Mouse (Mus musculus): ENCODE measurements around the gene Kcnip3. TPM values are rescaled to one million over a fixed set of nuclear protein-coding genes. Genes with fewer than 3 reads are reported as not detected.

Kcnip3 gene
- total RNA-seq (2023) = not detected

GRCm38 (mm10) chr2:127522006-127522441, at the start of gene Kcnip3:
TSS of gene Kcnip3 (minus strand) at chr2:127522094.

DNA sequence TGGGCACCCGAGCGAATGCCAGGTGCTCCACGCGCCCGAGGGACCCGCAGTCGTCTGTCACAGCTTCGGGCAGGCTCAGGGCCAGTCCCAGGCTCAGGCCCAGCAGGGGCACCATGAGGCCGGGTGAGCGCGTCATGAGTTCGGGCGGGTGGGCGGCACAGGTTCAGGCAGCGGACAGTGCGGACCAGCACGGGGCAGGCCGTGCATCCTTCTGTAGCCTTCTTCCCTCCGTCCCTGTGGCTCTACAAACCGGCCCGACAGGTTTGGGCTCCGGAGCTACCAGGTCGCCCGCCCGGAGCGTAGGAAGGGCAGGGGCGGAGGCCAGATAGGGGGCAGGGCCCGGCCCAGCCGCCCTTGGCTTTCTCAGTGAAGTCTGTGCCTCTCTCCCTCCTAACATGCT, 19.3 kb upstream of the Kcnip3 start, which contains the start of gene Prom2:
Gene Prom2, minus strand, starts transcription at position 283 of the 400 bp plus-strand sequence.

GRCm38 (mm10) chr2:127444055-127444789, 77.7 kb downstream of the Kcnip3 start, which contains the start of gene Fahd2a:
TSS of gene Fahd2a (minus strand) at chr2:127444565.

DNA sequence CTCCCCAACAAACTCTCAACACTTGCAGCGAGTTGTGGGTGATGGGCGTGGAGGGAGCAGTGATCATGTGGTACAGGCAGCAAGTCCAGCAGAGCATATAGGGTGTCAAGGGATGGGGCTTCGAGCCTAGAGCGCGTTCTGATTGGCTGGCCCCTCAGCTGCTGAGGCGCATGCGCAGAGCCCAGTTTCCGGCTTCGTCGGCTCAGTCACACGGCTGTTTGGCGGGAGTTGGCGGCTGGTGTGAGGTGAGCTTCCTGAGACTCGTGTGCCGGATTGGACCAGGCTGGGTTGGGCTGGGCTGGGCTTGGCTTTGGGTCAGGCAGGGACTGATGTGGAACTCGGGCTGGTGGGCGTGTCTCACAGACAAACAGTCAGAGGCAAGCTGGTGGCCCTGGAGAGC, 96.9 kb downstream of the Kcnip3 start, which contains the start of gene Gpat2:
Gene Gpat2, plus strand, starts transcription at position 223 of the 400 bp plus-strand sequence.

Other genes with a start within 250 kb of the Kcnip3 start
- 100 to 1,000 TPM; 749 to 751 TPM for gene Dusp2, start 185.9 kb downstream of the Kcnip3 start, total RNA-seq (2023)
- gene Astl, start 183.5 kb downstream of the Kcnip3 start, total RNA-seq (2023) = under 1 TPM; 0.38 to 0.83 TPM
- gene Adra2b, start 158.9 kb downstream of the Kcnip3 start, total RNA-seq (2023) = not detected
- 1 to 10 TPM in 1 of 2 experiments, not detected in 1; 1.1 TPM for gene Gpat2, start 96.9 kb downstream of the Kcnip3 start, total RNA-seq (2023)
- gene Fahd2a, start 77.5 kb downstream of the Kcnip3 start, total RNA-seq (2023) = 10 to 100 TPM in 1 of 2 experiments, 1 to 10 TPM in 1; 8.3 to 20.3 TPM
- gene Prom2, start 19.4 kb upstream of the Kcnip3 start, total RNA-seq (2023) = not detected
- gene Zfp661, start 65.0 kb upstream of the Kcnip3 start, total RNA-seq (2023) = 1 to 10 TPM; 6.6 to 7.4 TPM
- 10 to 100 TPM; 82.4 to 87.1 TPM for gene Mrps5, start 65.1 kb upstream of the Kcnip3 start, total RNA-seq (2023)
- not detected for gene Mal, start 134.6 kb upstream of the Kcnip3 start, total RNA-seq (2023)
- gene Mall, start 207.8 kb upstream of the Kcnip3 start, total RNA-seq (2023) = under 1 TPM; 0.61 to 0.92 TPM